Mouse (Mus musculus): Measurements from ENCODE around the gene Nav3.

- TF ChIP-seq CTCF (IDR thresholded peaks at IDR 0.05 in 2 of 3, conservative IDR thresholded peaks at IDR 0.05 in 1 of 3; ENCODE audit: control insufficient read depth in 1 of 3, insufficient read depth in 1 of 3, low read depth in 2 of 3, low read length in 3 of 3, poor library complexity in 1 of 3, severe bottlenecking in 1 of 3) (no peak), POLR2A (IDR thresholded peaks at IDR 0.05; ENCODE audit: control insufficient read depth in 1 of 2, insufficient read depth in 1 of 2, low read depth in 1 of 2, low read length in 2 of 2, poor library complexity in 1 of 2) (no peak), TBP (IDR thresholded peaks at IDR 0.05; ENCODE audit: low read depth, low read length) (no peak), ZC3H11A (IDR thresholded peaks at IDR 0.05; ENCODE audit: low read depth, low read length) (no peak), MYC (IDR thresholded peaks at IDR 0.05; ENCODE audit: low read depth, low read length) (no peak)
Measured at GRCm38 (mm10) chr10:110155494-110155893, 300.5 kb downstream of the Nav3 start.

Data from MEL (cell line).